Mouse (Mus musculus) T-helper 2 cell (primary cell): ENCODE data around the gene Ugt1a9.

Experiments
- in situ Hi-C: fragments of 300-600 bp; cut with MboI, MseI; formaldehyde crosslinking; loops from one replicate; pipeline ENCODE4 v1.15.1; 2025; ENCODE audit warnings: high pct_unique_total_duplicates

Ugt1a9 gene

DNA sequence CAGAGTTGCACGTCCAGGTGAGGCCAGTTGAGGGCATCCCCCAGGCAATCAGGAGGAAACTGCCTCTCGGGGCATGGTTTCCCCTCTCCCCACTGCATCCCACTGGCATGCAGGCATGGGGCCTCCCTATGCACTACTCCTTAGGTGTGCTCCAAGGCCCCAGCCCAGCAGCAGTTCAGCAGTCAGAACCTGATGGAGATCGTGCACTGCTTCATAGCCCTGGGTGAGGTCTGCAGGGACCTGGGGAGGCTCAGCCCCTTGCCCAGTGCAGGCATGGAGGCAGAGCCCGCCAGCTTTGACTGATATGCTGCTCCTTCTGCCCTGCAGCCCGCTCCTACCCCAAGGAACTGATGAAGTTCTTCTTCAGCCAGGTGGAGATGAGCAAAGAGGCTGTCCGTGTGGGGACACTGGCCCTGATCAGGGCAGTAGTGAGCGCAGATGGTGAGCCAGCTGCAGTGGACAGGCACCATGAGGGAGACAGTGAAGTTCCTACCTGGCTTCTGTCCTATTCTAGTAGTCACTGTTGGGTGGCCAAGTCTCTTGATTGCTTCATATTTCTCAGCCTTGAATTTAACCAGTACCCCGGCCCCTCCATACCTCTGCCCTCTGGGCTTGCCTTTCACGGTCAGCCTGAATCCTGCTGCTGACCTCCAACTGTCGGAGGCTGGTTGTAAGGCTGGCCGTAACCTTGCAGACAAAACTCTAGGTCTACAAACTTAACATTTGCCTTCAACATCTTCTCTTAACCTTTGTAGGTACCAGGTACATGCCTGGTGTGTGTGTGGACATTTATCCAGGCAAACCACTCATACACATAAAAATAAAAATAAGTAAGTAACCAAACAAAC, 164.7 kb downstream of the Ugt1a9 start:
- in situ Hi-C loops = no loop called here

DNA sequence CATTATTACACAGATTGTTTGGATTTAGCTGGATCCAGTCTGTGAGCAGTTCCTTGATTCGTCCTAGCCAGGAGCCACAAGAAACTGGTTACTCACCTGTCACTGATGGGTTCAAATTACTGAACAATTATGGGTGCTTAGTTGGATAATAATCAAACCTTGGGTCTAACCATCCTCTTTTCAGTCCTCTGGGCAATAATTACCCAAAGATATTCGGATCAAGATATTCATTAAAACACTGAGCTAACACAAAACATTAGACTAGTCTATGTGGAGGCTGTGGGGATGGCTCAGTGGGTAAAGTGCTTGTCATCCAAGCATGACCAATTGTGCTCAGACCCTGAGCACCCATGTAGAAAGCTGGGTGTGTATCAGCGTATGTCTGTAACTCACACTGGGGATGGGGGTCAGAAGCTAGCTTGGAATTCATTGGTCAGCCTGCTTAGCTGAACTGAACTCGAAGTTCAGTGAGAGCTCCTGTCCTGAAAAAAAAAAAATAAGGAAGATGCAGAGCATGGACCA, 165.4 kb downstream of the Ugt1a9 start:
- in situ Hi-C loops = no loop called here

DNA sequence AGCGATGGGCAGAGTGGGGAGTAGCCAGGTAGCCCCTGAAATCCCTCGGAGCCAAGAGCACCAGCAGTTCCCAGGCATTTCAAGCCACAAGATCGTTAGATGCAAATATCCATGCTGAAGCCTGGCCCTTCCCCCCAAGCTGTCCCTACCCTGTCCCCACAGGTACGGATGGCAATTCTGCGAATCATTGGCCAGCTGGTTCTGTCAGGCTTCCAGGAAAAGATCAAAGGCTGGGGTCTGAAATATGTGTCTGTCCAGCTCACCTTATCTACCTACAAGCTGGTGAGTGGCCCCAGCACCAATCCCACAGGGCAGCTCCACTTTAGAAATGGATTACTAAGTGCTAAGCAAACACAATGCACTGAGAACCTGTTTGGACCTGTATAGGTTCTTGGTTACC, 166.7 kb downstream of the Ugt1a9 start:
- in situ Hi-C loops = no loop called here

DNA sequence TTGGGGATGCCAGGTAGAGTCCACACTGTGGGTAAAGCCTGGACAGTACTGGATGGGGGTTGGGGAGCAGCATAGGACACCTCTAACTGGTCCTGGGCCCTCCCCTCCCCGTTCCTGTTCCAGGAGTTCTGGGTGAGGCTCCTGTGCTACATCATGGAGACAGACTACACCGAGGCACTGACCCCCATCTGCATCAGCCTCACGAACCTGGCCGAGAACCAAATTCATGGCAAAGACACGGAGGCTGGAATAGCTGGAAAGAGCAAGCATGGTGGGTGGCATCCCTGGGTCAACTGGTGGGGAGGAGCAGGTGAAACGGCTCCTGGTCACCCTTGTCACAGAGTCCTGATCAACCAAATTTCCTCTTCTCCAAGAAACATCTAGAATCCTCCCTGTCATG, 168.2 kb downstream of the Ugt1a9 start:
- in situ Hi-C loops = no loop called here

DNA sequence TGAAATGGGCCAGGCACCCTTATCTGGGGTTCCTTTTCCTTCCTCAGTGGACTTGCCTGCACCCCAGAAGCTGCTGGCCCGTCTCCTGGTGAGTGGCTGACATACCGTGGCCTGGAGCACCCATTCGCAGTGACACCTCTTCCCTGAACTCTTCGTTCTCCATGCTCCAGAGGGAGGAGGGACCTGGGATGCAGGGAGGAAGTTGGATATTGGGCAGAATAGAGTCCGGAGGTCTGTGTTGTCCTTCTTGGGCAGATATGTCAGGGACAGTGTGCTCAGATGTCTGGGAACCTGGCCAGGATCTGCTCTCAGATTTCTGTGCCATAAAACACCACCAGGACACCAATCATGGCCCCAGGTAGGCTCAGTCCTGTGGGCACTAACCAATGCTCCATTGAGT, 169.5 kb downstream of the Ugt1a9 start:
- in situ Hi-C loops = no loop called here

DNA sequence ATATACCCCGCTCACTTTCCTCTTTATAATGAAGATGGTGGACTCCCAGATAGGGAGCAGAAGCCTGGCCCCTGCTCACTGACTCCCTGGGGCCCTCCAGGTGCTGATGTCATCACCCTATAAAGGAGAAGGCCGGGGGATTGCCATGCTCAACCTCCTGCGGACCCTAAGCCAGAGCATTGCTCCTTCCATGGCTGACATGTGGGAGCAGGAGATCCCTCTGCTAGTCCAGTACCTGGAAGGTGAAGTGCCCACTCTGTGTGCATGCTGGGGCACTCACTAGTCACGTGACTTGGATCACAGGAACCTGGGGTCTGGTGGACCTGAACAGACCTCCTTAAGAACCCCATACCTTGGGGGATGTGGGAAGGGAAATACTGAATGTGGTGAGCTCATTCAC, 170.0 kb downstream of the Ugt1a9 start:
- in situ Hi-C loops = no loop called here

DNA sequence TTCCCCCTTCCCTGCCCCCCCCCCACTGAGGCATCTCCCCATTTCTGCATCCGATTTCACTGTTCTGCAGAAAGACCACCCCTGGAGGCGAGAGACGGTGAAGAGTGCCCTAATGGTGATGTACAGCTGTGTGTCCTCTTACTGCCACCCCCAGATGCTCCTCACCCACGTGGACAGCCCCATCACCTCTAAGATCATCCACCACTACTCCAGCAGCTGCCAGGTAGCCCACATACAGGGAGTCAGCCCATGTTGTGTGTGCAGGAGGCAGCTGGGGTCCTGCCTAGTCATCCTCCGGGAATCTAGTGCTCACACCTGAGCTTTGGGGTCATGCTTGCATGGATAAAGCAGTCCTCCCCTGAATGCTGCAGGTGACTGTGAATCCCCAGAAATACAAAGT, 173.3 kb downstream of the Ugt1a9 start:
- in situ Hi-C loops = no loop called here

DNA sequence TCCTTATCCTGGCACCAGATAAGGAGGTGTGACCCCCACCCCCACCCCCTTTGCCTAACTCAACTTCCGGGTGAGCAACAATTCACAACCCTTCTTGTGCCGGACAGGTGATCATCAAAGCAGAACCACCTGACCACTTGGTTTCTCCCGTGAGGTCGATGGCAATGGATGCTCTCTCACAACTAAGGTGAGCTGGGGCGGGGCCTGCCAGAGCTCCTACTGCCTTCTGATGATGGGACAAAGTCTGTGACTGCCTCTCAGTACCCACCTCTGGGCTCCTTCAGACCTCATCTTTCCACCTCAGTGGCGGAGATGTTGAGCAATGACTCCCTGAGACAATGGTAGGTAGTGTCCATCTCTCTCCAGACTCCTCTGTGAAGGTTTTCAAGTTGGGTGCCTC, 175.3 kb downstream of the Ugt1a9 start:
- in situ Hi-C loops = no loop called here

DNA sequence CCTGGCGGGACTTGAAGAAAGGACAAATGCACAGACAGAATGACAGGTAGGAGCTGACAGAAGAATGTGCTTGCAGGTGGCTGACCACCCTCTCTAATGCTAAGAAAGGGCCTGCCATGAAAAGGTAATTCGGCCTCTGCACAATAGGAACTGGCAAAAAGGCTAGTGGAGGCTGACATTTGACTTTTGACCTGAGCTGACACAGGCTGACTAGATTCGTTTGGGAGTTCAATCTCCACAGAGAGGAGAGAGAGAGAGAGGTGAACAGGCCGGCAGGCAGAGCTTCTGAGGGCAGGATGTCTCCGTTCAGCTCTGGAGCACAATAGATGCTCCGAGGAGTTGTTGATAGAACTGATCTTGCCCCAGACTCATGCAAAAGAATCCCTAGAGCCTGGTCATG, 175.8 kb downstream of the Ugt1a9 start:
- in situ Hi-C loops = no loop called here

DNA sequence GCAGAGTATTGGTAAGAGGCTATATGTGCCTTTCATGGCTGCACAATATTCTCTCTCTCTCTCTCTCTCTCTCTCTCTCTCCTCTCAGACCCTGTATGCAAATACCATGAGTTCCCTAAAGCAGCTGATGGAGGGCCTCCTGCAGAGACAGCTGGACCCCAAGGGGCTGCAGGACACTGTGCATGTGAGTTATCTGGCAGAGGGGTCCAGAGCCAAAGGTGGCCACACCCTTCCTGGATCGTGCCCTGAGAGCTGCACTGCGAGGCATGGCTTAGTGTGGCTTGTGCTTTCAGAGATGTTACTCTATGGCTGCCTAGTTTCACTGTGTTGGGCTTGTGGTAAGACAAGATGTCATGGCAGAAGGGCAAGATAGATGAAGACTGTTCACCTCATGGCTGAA, 177.1 kb downstream of the Ugt1a9 start:
- in situ Hi-C loops = no loop called here

DNA sequence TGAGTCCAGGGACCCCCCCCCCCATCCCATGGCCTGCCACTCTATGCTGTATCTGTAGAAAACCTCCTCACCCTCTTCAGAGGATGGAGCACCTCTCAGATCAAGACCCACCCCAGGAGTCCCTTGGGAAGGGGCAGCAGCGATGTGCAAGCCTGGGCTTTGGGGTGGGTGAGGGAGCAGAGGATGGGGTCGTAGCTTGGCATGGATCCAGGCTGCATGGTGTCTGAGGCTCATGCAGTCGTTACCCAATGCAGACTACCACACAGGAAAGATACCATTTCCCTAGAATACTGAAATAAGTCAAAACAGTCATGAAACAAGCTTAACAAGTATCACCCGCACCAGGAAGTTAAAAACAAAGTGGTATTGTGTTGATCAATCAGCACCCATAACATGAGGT, 178.1 kb downstream of the Ugt1a9 start:
- in situ Hi-C loops = no loop called here

DNA sequence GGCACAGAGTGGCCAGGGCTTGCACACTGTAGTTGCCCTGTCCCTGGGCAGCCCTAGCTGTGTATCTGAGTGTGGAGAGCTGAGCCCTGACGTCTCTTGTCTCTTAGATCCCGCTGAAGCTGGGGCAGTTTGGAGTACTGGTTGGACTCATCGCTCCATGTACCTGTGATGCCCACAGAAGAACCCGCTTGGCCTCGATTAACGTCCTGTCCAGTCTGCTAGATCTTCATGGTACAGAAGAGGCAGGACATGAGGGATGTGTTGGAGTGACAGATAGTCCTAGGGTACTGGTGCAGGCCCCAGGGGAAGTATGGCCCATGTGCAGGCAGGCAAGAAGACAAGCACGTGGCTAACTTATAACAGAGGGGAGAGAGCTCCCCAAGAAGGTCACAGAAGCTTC, 179.0 kb downstream of the Ugt1a9 start:
- in situ Hi-C loops = no loop called here

DNA sequence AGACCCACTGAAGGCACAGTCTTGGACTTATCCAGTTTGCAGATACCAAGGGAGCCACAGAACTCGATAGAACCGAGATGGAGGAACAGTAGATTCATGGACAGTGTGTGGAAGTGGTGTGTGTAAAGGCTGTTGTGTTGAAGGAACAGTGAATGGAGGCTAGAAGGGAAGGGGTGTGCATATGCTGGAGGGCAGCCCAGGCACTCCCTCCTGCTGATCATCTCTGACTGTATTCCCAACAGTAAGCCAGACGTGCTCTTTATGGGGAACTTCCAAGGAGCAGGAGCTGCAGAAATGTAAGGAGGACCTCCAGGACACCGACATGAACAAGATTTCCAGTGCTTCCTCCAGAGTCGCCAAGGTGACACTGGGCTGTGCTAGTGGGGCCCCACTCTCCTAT, 179.4 kb downstream of the Ugt1a9 start:
- in situ Hi-C loops = no loop called here

DNA sequence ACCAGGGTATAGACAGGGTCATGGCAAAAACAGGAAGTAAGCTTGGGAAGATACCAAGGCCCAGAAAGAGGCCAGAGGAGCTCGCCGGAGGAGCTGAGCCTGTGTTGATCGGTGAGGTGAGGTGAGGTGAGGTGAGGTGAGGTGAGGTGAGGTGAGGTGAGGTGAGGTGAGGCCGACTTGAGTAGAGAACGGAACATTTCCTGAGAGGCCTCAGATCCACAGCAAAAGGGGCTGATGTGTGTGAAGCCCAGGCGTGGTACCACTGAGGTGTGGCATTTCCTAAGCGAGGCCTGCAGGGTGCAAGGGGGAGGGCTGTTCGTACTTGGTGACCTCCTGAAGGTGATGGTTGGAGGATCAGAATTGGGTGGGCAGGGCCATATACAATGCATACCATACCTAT, 182.5 kb downstream of the Ugt1a9 start:
- in situ Hi-C loops = no loop called here

DNA sequence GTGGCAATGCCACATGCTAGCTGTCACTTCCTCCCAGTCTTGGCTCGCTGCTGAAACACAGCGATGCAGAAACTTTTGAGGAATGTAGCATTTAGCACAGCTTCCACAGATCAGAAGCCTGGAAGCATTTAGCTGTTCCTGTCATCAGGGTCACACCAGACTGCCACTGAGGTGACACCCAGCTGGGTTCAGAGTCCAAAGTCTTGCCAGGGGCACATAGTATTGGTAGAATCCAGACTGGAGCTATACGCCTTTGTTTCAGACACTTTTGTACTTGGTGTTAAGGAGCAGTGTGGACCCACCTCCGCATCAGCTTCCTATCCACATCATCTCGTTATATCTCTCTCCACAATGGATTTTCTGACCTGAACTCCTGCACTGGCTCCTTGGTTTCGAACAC, 182.9 kb downstream of the Ugt1a9 start:
- in situ Hi-C loops = no loop called here

DNA sequence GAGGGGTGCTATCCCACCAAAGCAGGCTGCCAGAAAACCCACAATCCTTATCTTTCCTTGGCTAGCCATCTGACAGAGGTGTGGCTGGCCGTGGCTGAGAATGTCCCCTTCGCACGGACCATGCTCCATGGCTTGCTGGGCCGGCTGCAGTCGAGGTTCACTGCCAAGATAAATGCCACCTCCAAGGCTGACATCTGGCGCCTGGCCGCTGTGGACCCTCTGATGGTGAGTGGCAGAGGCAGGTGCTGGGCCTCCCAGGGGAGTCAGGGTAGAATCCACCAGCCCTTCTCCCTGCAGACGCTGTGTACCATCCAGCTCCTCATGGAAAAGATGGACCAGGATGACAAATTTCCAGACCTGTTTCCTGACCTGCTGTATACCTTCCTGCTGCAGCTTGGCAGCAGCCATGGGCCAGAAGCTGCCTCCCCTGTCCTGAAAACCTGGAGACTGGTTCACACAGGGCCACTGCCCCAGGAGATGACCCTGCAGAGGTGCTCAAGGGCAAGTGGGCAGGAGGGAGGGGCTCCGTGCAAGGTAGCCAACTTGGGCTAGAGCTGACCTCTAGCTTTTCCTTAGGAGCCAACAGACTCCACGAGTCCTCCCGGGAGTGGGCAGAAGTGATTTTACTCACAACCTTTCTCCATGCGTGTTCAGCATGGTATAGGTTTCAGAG, 184.3 kb downstream of the Ugt1a9 start:
- in situ Hi-C loops = no loop called here

DNA sequence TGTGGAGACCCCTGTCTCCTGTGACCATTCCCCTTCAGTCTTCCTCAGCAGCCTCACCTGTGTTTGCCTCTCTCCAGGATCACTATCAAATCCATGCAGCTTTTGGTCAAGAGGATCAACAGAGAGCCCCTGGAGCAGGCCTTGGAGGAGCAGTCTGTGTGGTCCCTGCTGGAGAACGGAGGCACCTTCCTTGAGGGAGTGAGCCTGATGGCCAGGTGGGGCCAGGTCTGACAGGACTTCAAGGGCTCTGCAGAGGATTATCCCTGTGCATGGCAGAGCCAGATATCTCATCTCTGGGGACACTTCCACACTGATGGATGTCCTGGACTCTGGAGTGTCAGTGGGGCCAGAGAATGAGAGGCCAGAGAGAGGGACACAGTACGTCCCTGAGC, 184.9 kb downstream of the Ugt1a9 start:
- in situ Hi-C loops = no loop called here

DNA sequence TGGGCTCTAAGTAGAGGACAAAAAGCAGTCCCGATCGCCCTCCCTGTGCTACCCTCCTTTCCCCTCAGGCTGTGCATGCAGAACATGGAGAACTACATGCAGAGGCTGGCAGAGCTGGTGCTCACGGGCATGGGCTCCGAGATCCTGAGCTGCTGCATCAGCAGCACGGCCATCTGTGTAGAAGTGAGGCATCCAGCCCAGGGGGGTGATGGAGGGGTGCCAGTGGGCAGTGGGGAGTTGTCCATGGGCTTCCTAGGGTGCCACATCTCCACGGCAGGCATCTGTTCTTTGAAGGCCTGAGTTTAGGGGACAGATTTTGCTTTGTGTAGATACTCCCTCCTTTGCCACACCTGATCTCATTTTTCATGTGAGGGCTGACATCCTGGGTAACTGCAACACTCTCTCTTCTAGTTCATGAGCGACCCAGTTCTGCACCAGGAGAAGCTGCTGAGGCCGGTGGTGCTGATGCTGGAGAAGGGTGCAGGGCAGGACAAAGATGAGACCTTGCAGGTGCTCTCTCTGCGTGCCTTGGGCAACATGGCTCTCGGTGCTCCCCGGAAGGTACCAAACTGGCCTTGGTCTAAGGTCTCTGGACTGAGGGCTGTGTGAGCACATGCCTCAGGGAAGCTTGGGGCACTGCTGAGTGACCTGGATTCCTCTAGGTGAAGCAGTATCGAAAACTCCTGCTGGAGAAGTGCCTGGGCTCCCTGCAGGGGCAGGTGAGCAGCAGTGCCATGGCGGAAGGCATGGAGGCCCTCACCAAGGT, 185.6 kb downstream of the Ugt1a9 start:
- in situ Hi-C loops = no loop called here

DNA sequence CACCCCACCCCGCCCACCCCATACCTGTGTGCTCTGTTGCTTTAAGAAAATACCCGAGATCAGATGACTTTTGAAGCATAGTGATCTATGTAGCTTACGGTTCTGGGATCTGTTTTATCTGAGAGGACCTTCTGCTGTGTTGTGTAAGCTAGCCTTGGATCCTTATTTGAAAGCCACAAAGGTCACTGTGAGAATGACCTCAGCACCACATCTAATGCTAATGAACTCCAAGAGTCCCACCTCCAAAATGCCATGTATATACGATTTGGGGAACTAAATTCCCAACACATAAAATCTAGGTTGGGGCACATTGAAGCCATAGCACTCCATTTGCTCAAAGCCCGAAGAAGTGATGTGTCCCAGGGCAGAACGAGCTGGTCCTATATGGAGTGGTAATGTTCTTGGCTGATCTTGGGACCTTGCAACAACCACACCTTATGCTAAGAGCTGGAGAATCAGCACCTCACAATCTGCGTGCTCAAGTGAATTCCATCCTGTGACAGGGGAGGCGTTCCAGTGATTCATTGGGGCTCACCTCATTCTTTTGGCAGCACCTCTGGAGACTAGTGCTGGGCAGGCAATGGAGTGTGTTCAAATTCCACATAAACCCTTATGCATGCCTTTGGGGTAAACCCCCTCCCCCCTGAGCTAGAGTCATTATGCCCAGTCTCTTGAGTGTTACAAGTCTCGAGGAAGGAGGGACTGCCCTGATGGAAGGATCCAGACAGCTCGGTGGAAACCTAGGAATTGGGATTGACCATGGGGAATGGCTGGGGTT, 186.5 kb downstream of the Ugt1a9 start:
- in situ Hi-C loops = no loop called here

DNA sequence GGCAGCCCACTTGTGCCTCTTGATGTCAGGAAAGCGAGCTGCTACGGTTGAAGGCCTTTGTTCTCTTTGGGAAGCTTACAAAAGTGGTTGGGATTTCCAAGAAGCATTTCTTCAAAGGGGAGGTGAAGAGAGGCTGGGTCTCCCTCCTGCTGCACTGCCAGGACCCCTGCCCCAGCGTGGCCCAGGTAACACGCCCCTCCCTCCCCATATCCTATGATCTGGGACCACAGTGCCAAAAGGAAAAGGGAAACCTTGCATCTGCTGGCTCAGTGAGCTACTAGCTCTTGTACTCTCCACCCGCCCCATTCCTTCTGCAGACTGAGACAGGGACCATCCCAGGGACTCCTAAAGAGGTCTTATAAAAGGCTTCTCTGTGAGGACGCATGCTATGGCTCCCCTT, 187.1 kb downstream of the Ugt1a9 start:
- in situ Hi-C loops = no loop called here

DNA sequence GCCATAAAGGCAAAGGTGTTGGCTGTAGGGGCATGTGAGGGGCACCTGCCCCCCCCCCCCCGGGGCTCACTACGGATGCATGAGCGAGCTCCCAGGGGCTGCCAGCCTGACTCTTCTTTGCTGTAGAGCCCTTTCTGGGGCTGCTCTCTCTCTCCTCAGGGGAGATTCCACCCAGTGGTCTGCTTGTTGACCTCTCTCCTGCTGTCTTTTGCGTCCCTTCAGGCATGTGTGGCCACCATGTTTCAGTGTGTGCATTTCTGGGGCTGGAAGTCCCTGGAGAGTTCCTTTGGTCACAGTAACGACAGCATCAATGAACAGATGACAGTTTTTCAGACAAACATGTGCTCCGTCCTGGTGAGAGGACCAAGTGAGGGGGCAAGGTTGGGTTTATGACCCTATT, 187.8 kb downstream of the Ugt1a9 start:
- in situ Hi-C loops = no loop called here
